Mouse (Mus musculus) liver, adult 2 months (tissue): Measurements from ENCODE around the gene Prdm16. TPM values are rescaled to one million over a fixed set of nuclear protein-coding genes. Genes with fewer than 3 reads are reported as not detected.

Source experiments
- DNase-seq: peaks from one replicate; pipeline ENCODE4 v3.0.0-alpha.2; 2011; ENCODE audit warnings: low read depth, low spot score; ENCODE audit errors: extremely low read depth
- H3K27ac ChIP-seq: fragments of 200-500 bp; replicated peaks from 2 replicates; pipeline ENCODE4 v1.5.1; 2012; ENCODE audit warnings: low read depth, mild to moderate bottlenecking, control low read depth, inconsistent platforms, low read length; ENCODE audit not compliant: insufficient read depth
- H3K27me3 ChIP-seq: fragments of 200-500 bp; 2 replicates; pipeline ENCODE4 v1.6.1; 2012; ENCODE audit warnings: mild to moderate bottlenecking, moderate library complexity, low read length, inconsistent platforms; ENCODE audit not compliant: control insufficient read depth, insufficient read depth
- H3K36me3 ChIP-seq: fragments of 200-500 bp; 2 replicates; pipeline ENCODE4 v1.6.1; 2012; ENCODE audit warnings: low read length, inconsistent platforms; ENCODE audit not compliant: control insufficient read depth, insufficient read depth
- H3K4me1 ChIP-seq: fragments of 200-500 bp; 2 replicates; pipeline ENCODE4 v1.6.1; 2011; ENCODE audit warnings: low read length; ENCODE audit not compliant: control insufficient read depth, insufficient read depth
- H3K4me3 ChIP-seq: fragments of 200-500 bp; 2 replicates; pipeline ENCODE4 v1.5.1; 2011; ENCODE audit warnings: low read depth, mild to moderate bottlenecking, control low read depth, low read length, moderate library complexity; ENCODE audit not compliant: insufficient read depth
- H3K79me2 ChIP-seq: fragments of 200-500 bp; 2 replicates; pipeline ENCODE4 v1.6.1; 2012; ENCODE audit warnings: inconsistent platforms, mild to moderate bottlenecking, low read length, moderate library complexity; ENCODE audit not compliant: control insufficient read depth, insufficient read depth
- H3K9ac ChIP-seq: fragments of 200-500 bp; 2 replicates; pipeline ENCODE4 v1.6.1; 2012; ENCODE audit warnings: low read depth, mild to moderate bottlenecking, control low read depth, inconsistent platforms, low read length
- CTCF ChIP-seq: fragments of 200-500 bp; IDR thresholded peaks from 2 replicates; pipeline ENCODE4 v1.5.1; 2011; ENCODE audit warnings: low read depth, low read length, control low read depth
- POLR2A ChIP-seq: fragments of 200-500 bp; IDR thresholded peaks from 2 replicates; pipeline ENCODE4 v1.6.1; 2011; ENCODE audit warnings: low read length, control low read depth; ENCODE audit not compliant: insufficient read depth; ENCODE audit errors: extremely low read depth
- WGBS: fragments of 180-500 bp; shearing (Covaris S2); methylation state at CpG from one replicate; pipeline ENCODE4 v1.1.7; 2018; 5-methylcytosine and 5-hydroxymethylcytosine counted together
- polyA plus RNA-seq: library from polyadenylated mRNA; depleted of rRNA; stranded (reverse); fragments of >200 nt; gene quantifications from 2 replicates; pipeline ENCODE4 v1.2.3, GENCODE M21; 2012; rRNA removed
- total RNA-seq: library from RNA; depleted of rRNA; stranded (reverse); fragments of >200 nt; gene quantifications from 2 replicates; pipeline ENCODE4 v1.2.3, GENCODE M21; 2014; rRNA removed

Prdm16 gene
- total and polyA plus RNA-seq, 2 experiments: 0.22 to 0.37 TPM

GRCm38 (mm10) chr4:154283671-154284070 lies 353.0 kb downstream of the Prdm16 start:
- TF ChIP-seq CTCF (no peak), POLR2A (no peak)
- no peaks in the 10 kb centered on the region for H3K36me3 ChIP-seq
- no peak overlapping the region for H3K27ac ChIP-seq
- H3K79me2 ChIP-seq: no peaks in the 10 kb centered on the region
- H3K4me1 ChIP-seq: no peaks in the 10 kb centered on the region
- WGBS: 81% methylated on average over 7 of the region's 7 CpGs
- H3K27me3 ChIP-seq: no peaks in the 10 kb centered on the region
- DNase-seq: no peak
- H3K9ac ChIP-seq: no peak overlapping the region
- no peak overlapping the region for H3K4me3 ChIP-seq

GRCm38 (mm10) chr4:154279481-154279880 lies 357.2 kb downstream of the Prdm16 start:
- Histone ChIP-seq H3K4me1 (no peaks in the 10 kb centered on the region), H3K4me3 (no peak overlapping the region), H3K36me3 (no peaks in the 10 kb centered on the region), H3K9ac (no peak overlapping the region), H3K27ac (no peak overlapping the region), H3K27me3 (no peaks in the 10 kb centered on the region), H3K79me2 (no peaks in the 10 kb centered on the region)
- TF ChIP-seq POLR2A: no peak
- no peak for TF ChIP-seq CTCF
- WGBS: 83% methylated on average over 9 of the region's 9 CpGs
- DNase-seq: no peak

DNA sequence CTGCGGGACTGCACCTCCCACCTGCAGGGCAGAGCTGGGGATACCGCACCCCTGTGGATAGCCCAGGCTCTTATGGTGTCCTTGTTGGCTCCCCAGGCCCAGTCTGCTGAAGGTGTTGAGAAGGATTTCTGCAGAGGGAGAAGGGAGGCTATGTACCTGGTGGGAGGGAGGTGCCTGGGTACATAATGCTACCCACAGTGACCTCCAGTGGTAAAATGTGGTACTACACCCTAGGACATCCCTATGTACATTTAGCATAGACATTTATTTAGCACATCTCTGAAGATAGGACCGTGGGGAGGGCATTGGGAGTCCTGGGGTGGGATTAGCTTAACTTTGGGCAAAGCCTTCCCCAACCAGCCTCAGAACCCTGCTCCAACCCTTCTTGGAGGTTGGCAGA lies 363.7 kb downstream of the Prdm16 start:
- DNase-seq: peak; percentile 55
- Histone ChIP-seq H3K4me1 (no peaks in the 10 kb centered on the region), H3K4me3 (no peak overlapping the region), H3K9ac (no peak overlapping the region), H3K36me3 (no peaks in the 10 kb centered on the region), H3K27ac (no peak overlapping the region), H3K79me2 (no peaks in the 10 kb centered on the region), H3K27me3 (no peaks in the 10 kb centered on the region)
- WGBS: 61% methylated on average over 3 of the region's 3 CpGs
- peak; percentile 72 for TF ChIP-seq CTCF
- no peak for TF ChIP-seq POLR2A

GRCm38 (mm10) chr4:154269520-154269919 lies 367.2 kb downstream of the Prdm16 start:
- Histone ChIP-seq H3K4me3 (no peak overlapping the region), H3K27me3 (no peaks in the 10 kb centered on the region), H3K4me1 (no peaks in the 10 kb centered on the region), H3K36me3 (no peaks in the 10 kb centered on the region), H3K27ac (no peak overlapping the region), H3K79me2 (no peaks in the 10 kb centered on the region), H3K9ac (no peak overlapping the region)
- no peak for DNase-seq
- 59% methylated on average over 10 of the region's 10 CpGs for WGBS
- TF ChIP-seq POLR2A (no peak), CTCF (no peak)

- 83% methylated on average over 6 of the region's 6 CpGs for WGBS
- no peaks in the 10 kb centered on the region for H3K79me2 ChIP-seq
- DNase-seq: no peak
- H3K9ac ChIP-seq: no peak overlapping the region
- H3K4me1 ChIP-seq: no peaks in the 10 kb centered on the region
- H3K4me3 ChIP-seq: no peak overlapping the region
- H3K27ac ChIP-seq: no peak overlapping the region
- TF ChIP-seq POLR2A (no peak), CTCF (no peak)
- H3K27me3 ChIP-seq: no peaks in the 10 kb centered on the region
- no peaks in the 10 kb centered on the region for H3K36me3 ChIP-seq
These were observed 369.2 kb downstream of the Prdm16 start for GRCm38 (mm10) chr4:154267511-154267910.

Other genes starting within 250 kb of the Prdm16 start
- gene Actrt2, start 31.0 kb upstream of the Prdm16 start, total RNA-seq: not detected in 2 replicates
- gene Actrt2, start 31.0 kb upstream of the Prdm16 start, polyA plus RNA-seq: not detected in 2 replicates
- gene Ttc34, start 200.6 kb upstream of the Prdm16 start, total RNA-seq: not detected in 2 replicates
- 0.05 TPM in 1 of 2 replicates, not detected in the other for gene Ttc34, start 200.6 kb upstream of the Prdm16 start, polyA plus RNA-seq
- 0.07 TPM in 1 of 2 replicates, not detected in the other for gene Mmel1, start 232.7 kb upstream of the Prdm16 start, total RNA-seq
- 0.04 TPM in 1 of 2 replicates, not detected in the other for gene Mmel1, start 232.7 kb upstream of the Prdm16 start, polyA plus RNA-seq